Mouse (Mus musculus) megakaryocyte, adult 5-6 weeks (primary cell): ENCODE measurements around the gene Castor1. TPM values are rescaled to one million over a fixed set of nuclear protein-coding genes. Genes with fewer than 3 reads are reported as not detected.
A peak's percentile ranks its signal among the peaks of the same experiment; 100 is the strongest.

Experiments used
- ATAC-seq: 2 replicates; pipeline ENCODE4 v1.8.0; 2016; ENCODE audit warnings: mild to moderate bottlenecking, inconsistent platforms; ENCODE audit not compliant: poor library complexity, severe bottlenecking
- total RNA-seq, 2 experiments: library from RNA; stranded (forward) in 1 of 2; stranded (reverse) in 1 of 2; fragments of 153-499, 151-499 nt in 1 of 2; fragments of 221-1000, 200-1000 nt in 1 of 2; gene quantifications; 2 replicates each; pipeline versions ENCODE4 v1.2.3 to v1.2.4; 2015 to 2017

The Castor1 gene
- total RNA-seq, 2 experiments from 2014 or later: 1.1 to 1.2 TPM

- peak; percentile 38; the same call in 1 of the 2 replicates for ATAC-seq
Observed at GRCm38 (mm10) chr11:4260463-4261187, 42.6 kb downstream of the Castor1 start.

GRCm38 (mm10) chr11:4261188-4261494, 43.1 kb downstream of the Castor1 start:
- peak; percentile 63 for ATAC-seq

GRCm38 (mm10) chr11:4261969-4262368, 43.9 kb downstream of the Castor1 start:
- ATAC-seq: no peak

- ATAC-seq: no peak
Observed at GRCm38 (mm10) chr11:4262847-4263246, 44.8 kb downstream of the Castor1 start.

GRCm38 (mm10) chr11:4263296-4263695, 45.3 kb downstream of the Castor1 start:
- ATAC-seq: no peak

GRCm38 (mm10) chr11:4264066-4264465, 46.0 kb downstream of the Castor1 start:
- no peak for ATAC-seq

- peak; percentile 76 for ATAC-seq
Observed at GRCm38 (mm10) chr11:4266271-4267201, 48.5 kb downstream of the Castor1 start.

- no peak for ATAC-seq
Observed at GRCm38 (mm10) chr11:4267202-4267578, 49.2 kb downstream of the Castor1 start.

GRCm38 (mm10) chr11:4268500-4268899, 50.5 kb downstream of the Castor1 start:
- ATAC-seq: peak; percentile 27

GRCm38 (mm10) chr11:4270744-4271459, 52.9 kb downstream of the Castor1 start:
- peak; percentile 51 for ATAC-seq

- no peak for ATAC-seq
Observed at GRCm38 (mm10) chr11:4271544-4271943, 53.5 kb downstream of the Castor1 start.

Other genes starting within 250 kb of the Castor1 start
- not detected in 2 replicates for gene 4930556J24Rik, start 241.4 kb upstream of the Castor1 start, total RNA-seq (2015)
- gene 4930556J24Rik, start 241.4 kb upstream of the Castor1 start, total RNA-seq (2017): not detected in 2 replicates
- gene Gal3st1, start 234.6 kb upstream of the Castor1 start, total RNA-seq (2015): 0.22 TPM in 1 of 2 replicates, not detected in the other
- gene Gal3st1, start 234.6 kb upstream of the Castor1 start, total RNA-seq (2017): not detected in 2 replicates
- gene Sec14l4, start 186.8 kb upstream of the Castor1 start, total RNA-seq (2015): not detected in 2 replicates
- gene Sec14l4, start 186.8 kb upstream of the Castor1 start, total RNA-seq (2017): not detected in 2 replicates
- not detected in 2 replicates for gene Sec14l3, start 153.4 kb upstream of the Castor1 start, total RNA-seq (2015)
- not detected in 2 replicates for gene Sec14l3, start 153.4 kb upstream of the Castor1 start, total RNA-seq (2017)
- gene Mtfp1, start 122.8 kb upstream of the Castor1 start, total RNA-seq (2015): 1.1 and 2.6 TPM in 2 replicates
- 1.3 and 1.8 TPM in 2 replicates for gene Mtfp1, start 122.8 kb upstream of the Castor1 start, total RNA-seq (2017)
- gene Sec14l2, start 94.8 kb upstream of the Castor1 start, total RNA-seq (2015): 0.27 and 0.82 TPM in 2 replicates
- 0.81 and 3.9 TPM in 2 replicates for gene Sec14l2, start 94.8 kb upstream of the Castor1 start, total RNA-seq (2017)
- 6.3 and 7.7 TPM in 2 replicates for gene Rnf215, start 83.0 kb upstream of the Castor1 start, total RNA-seq (2015)
- 12.8 and 14.8 TPM in 2 replicates for gene Rnf215, start 83.0 kb upstream of the Castor1 start, total RNA-seq (2017)
- 1.1 TPM in 1 of 2 replicates, not detected in the other for gene Ccdc157, start 57.9 kb upstream of the Castor1 start, total RNA-seq (2015)
- gene Ccdc157, start 57.9 kb upstream of the Castor1 start, total RNA-seq (2017): 0.44 and 1.3 TPM in 2 replicates
- gene Sf3a1, start 57.9 kb upstream of the Castor1 start, total RNA-seq (2015): 42.2 and 42.4 TPM in 2 replicates
- gene Sf3a1, start 57.9 kb upstream of the Castor1 start, total RNA-seq (2017): 24.8 and 28.9 TPM in 2 replicates
- gene Tbc1d10a, start 31.4 kb upstream of the Castor1 start, total RNA-seq (2015): 2.5 and 3.8 TPM in 2 replicates
- gene Tbc1d10a, start 31.4 kb upstream of the Castor1 start, total RNA-seq (2017): 5.5 and 8.3 TPM in 2 replicates
- gene Osm, start 18.2 kb downstream of the Castor1 start, total RNA-seq (2015): 26.6 and 34.4 TPM in 2 replicates
- 31.9 and 39.2 TPM in 2 replicates for gene Osm, start 18.2 kb downstream of the Castor1 start, total RNA-seq (2017)
- 0.18 and 0.31 TPM in 2 replicates for gene Lif, start 39.3 kb downstream of the Castor1 start, total RNA-seq (2015)
- 1.1 and 6.7 TPM in 2 replicates for gene Lif, start 39.3 kb downstream of the Castor1 start, total RNA-seq (2017)
- gene Hormad2, start 222.9 kb downstream of the Castor1 start, total RNA-seq (2015): not detected in 2 replicates
- gene Hormad2, start 222.9 kb downstream of the Castor1 start, total RNA-seq (2017): not detected in 2 replicates